Mouse (Mus musculus) liver, embryonic 14.5 days (tissue): ENCODE results near the gene Rita1.

Source experiments
- CTCF ChIP-seq: IDR thresholded peaks from 2 replicates; pipeline ENCODE4 v1.5.1; 2016; ENCODE audit warnings: antibody characterized with exemption, low read depth, control low read depth
- EP300 ChIP-seq: IDR thresholded peaks from 2 replicates; pipeline ENCODE4 v1.6.1; 2016; ENCODE audit warnings: antibody characterized with exemption, low read depth

- TF ChIP-seq CTCF = no peak
- no peak for TF ChIP-seq EP300
Measured at GRCm38 (mm10) chr5:120651230-120651629, 38.8 kb upstream of the Rita1 start.
